Mouse (Mus musculus): Measurements from ENCODE around the gene Umad1. TPM values are rescaled to one million over a fixed set of nuclear protein-coding genes. Genes with fewer than 3 reads are reported as not detected.

Gene Umad1
- total RNA-seq, 4 experiments from 2014 or later, result 42.1 to 56.8 (median 44.8) TPM

DNA sequence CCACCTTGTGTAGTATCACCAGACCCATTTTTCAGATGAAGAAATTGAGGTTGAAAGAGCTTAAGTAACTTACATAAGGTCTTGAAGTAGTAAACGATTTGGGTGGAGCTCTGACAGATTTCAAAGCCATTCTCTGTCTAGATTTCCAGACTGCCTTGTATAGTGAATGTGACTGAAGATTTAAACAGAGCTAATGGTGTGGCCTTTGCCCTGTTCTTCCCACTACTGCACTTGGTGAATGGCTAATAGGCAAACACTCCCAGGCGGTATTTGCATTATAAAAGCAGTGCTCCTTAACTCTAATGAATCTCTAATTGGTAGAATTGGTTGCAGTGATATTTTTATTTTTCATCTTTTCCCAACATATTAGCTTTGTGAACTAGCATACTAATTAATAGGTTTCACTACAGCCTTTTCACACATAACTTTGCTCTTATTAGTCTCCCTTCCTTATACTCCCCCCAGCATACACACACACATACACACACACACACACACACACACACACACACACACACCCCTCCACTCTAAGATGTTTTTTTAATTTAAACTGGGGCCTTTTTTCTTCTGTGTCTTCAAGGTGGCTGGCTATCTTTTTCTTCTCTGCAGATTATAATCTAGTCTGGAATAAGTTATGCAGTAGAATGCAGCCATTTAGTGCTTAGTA, 109.2 kb downstream of the Umad1 start:
- DNase-seq (ENCODE audit: low spot score in 2 of 2), result no peak

DNA sequence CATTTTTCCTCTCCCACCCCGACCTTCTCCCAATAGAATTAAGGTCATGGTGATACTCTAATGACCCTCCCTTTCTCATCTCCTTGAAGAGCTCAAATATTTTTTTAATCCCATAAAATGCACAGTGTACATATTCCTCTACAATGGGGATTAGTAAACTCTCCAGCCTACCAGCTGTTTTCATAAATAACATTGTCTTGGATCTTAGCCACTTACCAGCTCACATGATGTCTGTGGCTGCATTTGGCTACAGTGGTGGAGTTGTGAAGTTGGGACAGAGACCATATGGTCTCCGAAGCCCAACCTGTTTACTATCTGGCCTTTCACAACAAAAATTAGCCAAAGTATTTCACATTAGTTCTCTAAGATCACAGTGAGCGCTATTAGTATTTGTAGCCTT, 111.5 kb downstream of the Umad1 start:
- no peak for DNase-seq (ENCODE audit: low spot score in 2 of 2)

GRCm38 (mm10) chr6:8373051-8373450, 114.0 kb downstream of the Umad1 start:
- DNase-seq (ENCODE audit: low spot score in 2 of 2), result no peak

- no peak for DNase-seq (ENCODE audit: low spot score in 2 of 2)
Observed at GRCm38 (mm10) chr6:8373851-8374250, 114.8 kb downstream of the Umad1 start.

GRCm38 (mm10) chr6:8374290-8374689, 115.2 kb downstream of the Umad1 start:
- DNase-seq (ENCODE audit: low spot score in 2 of 2), result no peak

GRCm38 (mm10) chr6:8374712-8375111, 115.6 kb downstream of the Umad1 start:
- no peak for DNase-seq (ENCODE audit: low spot score in 2 of 2)

DNA sequence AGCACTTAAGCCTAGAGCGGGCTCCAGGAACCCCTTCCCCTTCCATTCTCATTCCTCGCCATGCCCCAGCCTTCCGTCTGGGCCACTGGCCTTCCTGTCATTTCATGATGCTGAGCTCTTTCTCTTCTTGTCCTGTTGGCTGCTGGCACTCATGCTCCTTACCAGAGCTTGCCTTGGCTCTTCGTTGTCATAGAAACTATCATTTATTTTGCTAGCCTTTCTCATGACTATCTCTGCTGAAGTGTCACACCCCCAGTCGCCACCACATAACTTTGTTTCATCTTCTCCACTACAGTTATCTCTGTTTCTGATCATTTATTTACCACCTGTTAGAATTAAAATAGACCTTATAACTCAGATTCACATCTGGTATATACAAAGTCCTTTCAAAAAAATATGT, 117.3 kb downstream of the Umad1 start:
- no peak for DNase-seq (ENCODE audit: low spot score in 2 of 2)

- no peak for DNase-seq (ENCODE audit: low spot score in 2 of 2)
Observed at GRCm38 (mm10) chr6:8377667-8378066, 118.6 kb downstream of the Umad1 start.

GRCm38 (mm10) chr6:8389307-8389706, 130.2 kb downstream of the Umad1 start:
- DNase-seq (ENCODE audit: low spot score in 2 of 2), result no peak

DNA sequence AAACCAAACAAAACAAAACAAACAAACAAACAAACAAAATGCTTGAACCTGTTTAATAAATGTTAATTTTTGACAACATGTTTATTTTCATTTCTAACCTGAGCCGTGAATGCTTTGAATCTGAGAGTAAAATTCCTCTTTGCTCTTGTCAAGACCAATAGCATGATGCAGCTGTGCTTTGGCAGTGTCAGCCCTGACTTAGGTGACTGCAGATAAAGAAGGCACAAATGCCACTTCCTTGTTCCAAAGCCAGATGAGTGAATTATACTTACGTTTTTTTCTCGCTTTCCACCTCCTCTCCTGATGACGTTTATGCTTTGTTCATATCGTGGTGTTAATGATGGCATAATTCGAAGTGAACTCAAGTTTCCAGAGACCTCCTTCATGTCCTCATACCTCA, 131.2 kb downstream of the Umad1 start:
- DNase-seq (ENCODE audit: low spot score in 2 of 2), result no peak

DNA sequence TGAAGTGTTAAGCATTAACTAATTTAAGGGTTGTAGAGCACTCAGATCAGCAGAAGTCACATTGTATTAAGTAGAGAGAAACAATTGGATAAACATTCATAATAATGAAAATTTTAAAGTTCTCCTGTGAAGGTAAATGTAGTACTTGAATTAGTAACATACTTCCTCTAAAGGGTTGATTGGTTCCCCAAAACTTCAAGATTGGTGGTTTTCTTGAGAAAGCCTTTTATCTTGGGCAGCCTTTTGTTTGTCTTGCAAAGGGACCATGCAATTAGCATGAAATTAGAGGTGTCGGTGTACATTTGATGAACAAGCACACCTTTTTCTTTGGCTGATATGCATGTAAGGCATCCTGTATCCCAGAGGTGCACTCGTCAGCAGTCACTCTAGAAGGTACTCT, 131.8 kb downstream of the Umad1 start:
- no peak for DNase-seq (ENCODE audit: low spot score in 2 of 2)

DNA sequence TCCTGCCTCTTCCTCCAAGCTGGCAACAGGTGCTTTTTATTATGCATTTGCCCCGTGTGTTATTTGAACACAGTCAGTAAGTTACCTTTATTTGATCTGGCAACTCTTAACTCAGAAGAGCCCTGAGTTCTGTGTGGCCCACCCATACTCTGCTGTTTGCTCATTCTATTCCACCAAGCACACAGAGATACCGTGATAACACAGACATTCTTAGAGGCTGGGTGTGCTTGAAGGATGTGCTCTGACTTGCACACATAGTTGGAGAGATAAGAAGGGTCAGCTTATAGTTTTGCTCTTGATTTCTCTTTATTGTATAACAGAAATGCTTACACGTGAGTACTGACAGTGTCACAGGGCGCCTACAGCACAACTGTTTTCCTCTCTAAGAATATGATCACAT, 133.9 kb downstream of the Umad1 start:
- no peak for DNase-seq (ENCODE audit: low spot score in 2 of 2)

- no peak for DNase-seq (ENCODE audit: low spot score in 2 of 2)
Observed at GRCm38 (mm10) chr6:8394044-8394443, 135.0 kb downstream of the Umad1 start.

GRCm38 (mm10) chr6:8395061-8395460, 136.0 kb downstream of the Umad1 start:
- DNase-seq (ENCODE audit: low spot score in 2 of 2), result no peak

DNA sequence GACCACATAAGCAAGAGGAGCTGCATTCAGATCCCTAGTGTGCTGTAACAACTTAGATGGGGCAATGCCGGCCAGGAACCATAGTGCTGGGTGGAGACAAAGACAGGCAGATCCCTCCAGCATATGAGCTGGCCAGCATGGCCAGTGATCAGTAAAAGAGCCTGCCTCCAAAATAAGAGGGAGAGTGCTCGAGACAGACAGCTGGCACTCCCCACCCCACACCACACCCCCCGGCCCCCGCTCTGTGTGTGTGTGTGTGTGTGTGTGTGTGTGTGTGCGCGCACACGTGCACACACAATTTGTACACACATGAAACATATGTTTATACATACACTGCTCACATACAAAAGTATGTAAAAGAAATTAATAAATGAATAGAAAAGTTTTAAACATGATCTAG, 138.2 kb downstream of the Umad1 start:
- no peak for DNase-seq (ENCODE audit: low spot score in 2 of 2)

DNA sequence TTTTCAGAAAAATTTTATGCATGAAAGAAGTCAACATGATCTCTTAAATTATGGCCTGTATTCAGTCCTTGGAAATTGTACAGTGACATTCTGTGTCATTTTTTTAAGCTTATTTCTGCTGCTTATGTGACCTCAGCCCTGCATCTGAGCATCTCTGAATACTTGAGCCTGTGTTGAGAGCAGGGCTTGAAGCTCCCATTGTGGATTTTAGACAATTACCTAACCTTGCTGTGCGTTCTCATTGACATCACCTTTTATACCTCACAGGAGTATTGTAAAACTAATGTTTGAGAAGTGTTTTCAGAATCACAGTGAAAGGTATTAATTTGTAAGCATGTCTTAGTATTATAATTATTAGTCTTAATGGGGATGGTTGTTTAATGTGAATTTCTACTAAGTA, 140.6 kb downstream of the Umad1 start:
- no peak for DNase-seq (ENCODE audit: low spot score in 2 of 2)

GRCm38 (mm10) chr6:8403127-8403526, 144.0 kb downstream of the Umad1 start:
- no peak for DNase-seq (ENCODE audit: low spot score in 2 of 2)

- no peak for DNase-seq (ENCODE audit: low spot score in 2 of 2)
Observed at GRCm38 (mm10) chr6:8405844-8406243, 146.8 kb downstream of the Umad1 start.

- DNase-seq (ENCODE audit: low spot score in 2 of 2), result no peak
Observed at GRCm38 (mm10) chr6:8408332-8408731, 149.2 kb downstream of the Umad1 start.

DNA sequence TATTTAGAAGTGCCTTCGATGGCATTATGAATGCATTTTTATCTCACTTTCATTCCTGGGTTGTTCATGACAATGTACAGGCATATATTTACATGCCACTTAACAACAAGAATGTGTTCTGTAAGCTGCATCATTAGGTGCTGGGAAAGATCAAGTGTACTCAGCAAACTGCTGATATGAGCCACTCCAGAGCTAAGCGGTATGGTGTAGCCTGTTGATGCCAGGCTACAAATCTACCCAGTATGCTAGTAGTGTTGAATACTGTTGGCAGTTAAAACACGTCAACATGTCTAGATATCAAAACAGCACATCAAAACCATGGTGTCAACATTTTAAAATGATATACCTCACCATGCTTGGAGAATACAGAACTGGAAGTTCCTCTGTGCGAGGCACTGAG, 150.8 kb downstream of the Umad1 start:
- no peak for DNase-seq (ENCODE audit: low spot score in 2 of 2)

- no peak for DNase-seq (ENCODE audit: low spot score in 2 of 2)
Observed at GRCm38 (mm10) chr6:8412845-8413598, 153.9 kb downstream of the Umad1 start.

DNA sequence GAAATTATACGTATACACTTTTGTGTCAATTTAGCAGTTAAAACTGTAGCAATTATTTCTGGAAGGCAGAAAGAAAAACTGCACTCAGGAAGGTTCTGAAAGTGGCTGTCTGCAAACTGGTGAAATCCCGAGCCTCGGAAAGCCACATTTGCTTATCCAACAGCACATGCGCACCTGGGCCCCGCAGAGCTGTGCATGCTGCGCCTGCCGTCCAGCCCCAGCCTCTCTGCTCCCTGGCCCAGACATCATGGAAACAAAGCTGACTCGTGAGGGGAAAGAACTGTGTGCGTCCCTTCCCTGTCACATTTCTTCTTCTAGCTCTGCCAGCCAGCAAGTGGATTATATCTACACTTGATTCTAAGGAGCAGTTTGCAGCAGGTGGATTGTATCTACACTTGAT, 154.9 kb downstream of the Umad1 start:
- no peak for DNase-seq (ENCODE audit: low spot score in 2 of 2)

DNA sequence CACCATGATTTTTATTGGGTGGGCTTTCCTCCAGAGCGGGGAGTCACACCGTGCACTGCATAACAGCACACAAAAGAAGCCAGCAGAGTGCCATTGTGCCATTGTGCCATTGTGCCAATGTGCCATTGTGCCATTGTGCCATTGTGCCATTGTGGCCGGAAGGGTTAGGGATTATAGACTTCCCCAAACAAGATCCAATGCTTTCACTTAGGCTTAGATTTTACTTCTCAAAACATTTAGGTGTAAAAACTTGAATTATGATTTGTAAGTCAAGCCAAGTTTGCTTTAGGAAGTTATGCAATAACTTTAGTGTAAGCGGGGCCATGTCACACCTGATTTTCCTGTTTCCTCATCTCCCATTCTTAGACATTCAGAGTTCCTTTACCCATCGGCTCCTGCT, 156.7 kb downstream of the Umad1 start:
- DNase-seq (ENCODE audit: low spot score in 2 of 2), result no peak

Data from left cerebral cortex, adult 8-10 months (tissue).